Mouse (Mus musculus): ENCODE measurements around the gene Stab1.

GRCm38 (mm10) chr14:31129326-31130235 lies 38.9 kb downstream of the Stab1 start:
- no peak for TF ChIP-seq POLR2A (IDR thresholded peaks at IDR 0.05; ENCODE audit: borderline replicate concordance, extremely low read depth, low read depth, low read length)
- no peak for TF ChIP-seq CTCF (IDR thresholded peaks at IDR 0.05; ENCODE audit: insufficient read depth, low read length)

Measured in lung, adult 2 months (tissue).